Mouse (Mus musculus) kidney, postnatal 36 days (tissue): ENCODE measurements around the gene Olfr823.
"Not testable (repeated sequence)": the region's sequence is repeated elsewhere in the genome, so short reads cannot be mapped to it uniquely, and the experiment has no call there.

ENCODE experiments used
- DNase-seq, 2 experiments: peaks; one replicate each; pipeline ENCODE4 v3.0.0; 2021 to 2022; ENCODE audit warnings: mixed read lengths in 2 of 2

The Olfr823 gene

DNA sequence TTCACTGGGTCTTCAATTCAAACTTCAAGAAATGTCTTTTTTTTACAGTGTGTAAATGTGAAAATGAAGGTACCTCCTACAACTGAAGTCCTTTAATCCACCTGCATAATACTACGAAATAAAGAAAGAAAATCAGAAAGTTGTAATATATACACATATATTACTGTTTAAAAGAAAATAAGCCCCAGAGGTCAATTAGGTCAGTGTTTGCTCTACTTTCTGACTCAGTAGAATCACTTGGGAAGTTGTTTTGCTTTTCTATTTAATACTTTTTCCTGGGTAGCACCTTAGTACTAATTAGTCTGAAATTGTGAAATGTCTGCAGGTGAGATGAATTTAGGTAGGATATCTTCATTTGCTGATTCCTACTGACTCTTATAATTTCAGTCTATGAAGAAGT is at the start of gene Olfr823:
TSS of gene Olfr823 (minus strand) at position 101 of the 400 bp plus-strand sequence.
- DNase-seq = not testable (repeated sequence)

DNA sequence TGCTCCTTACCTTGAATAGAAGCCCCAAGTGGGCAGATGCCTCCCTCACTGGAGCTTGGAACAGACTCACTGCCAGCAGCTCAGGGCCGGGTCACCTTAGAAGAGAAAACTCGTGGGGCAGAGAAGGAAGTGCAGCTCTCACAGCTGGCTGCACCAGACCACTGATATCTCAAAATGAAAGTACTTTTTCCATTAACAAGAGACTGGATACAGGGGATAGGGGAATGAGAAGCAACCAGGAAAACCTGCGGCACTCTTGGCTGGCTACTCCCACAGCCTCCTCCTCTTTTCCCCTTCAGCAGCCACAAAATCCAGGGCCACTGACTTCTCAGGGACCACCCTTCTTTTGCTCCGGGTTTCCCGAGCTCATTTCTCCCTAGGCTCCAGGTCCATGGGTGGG is 28.9 kb upstream of the Olfr823 start:
- no peak for DNase-seq

DNA sequence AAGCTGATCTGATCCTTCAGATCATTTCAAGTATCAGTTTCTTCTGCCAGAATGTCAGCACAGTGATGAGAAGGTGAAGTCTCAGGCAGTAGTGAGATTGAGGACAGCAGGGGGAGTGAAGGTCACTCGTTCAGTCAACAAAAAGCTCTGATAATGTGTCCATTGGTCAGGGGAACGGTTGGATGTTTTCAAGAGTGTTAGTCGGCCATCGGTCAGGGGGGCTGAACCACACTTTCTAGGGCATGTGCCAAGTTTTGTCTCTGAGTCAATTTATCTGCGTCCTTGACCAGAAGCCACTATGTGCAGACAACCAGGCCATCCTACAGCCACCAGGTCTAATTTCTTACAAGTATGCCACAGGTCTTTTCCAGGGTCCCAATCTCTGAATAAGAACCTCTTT is 27.3 kb upstream of the Olfr823 start:
- DNase-seq = not testable (repeated sequence)

DNA sequence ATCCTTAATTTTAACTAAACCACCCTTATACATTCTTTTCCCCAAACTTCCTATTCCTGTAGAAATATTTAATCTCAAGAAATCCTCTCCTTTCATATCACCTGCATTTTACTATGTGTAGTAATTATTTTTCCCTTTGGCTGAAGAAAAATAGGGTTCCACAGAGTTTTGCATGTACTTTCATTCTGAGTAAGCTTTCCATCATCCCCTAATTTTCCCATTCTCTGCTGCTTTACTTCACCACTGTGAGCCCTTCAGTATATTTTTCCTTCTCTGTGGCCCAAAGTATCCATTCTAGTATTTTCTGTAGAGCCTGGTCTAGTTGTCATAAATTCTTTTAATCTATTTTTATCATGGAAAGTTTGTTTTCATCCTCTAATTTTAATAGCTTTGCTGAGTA is 19.6 kb upstream of the Olfr823 start:
- no peak for DNase-seq

DNA sequence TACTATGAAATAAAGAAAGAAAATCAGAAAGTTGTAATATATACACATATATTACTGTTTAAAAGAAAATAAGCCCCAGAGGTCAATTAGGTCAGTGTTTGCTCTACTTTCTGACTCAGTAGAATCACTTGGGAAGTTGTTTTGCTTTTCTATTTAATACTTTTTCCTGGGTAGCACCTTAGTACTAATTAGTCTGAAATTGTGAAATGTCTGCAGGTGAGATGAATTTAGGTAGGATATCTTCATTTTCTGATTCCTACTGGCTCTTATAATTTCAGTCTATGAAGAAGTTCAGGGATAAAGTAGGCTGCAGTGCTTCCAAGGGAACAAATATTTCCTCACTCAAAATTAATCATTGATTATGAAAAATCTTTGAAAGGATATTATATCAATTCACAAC is 14.7 kb upstream of the Olfr823 start, which contains the start of gene Olfr824:
TSS of gene Olfr824 (minus strand) at position 101 of the 400 bp plus-strand sequence.
- not testable (repeated sequence) for DNase-seq

DNA sequence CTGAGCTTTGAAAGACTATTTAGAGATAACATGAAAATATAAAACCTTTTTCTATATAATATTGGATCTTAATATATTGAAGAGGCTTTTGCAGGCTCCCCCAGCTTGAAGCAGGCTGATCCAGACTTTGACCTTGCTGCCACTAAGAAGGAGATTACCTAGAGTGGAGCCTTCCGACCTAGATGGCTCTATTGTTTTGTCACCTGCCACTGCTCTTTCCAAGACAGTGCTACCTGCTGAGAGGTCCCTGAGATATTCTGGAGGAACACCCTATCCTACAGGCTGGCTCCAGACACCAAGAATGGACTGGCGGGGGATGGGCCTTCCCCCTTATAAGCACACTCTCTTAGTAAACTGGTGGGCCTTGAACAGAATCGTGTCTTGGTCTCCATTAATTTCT is 862 bp upstream of the Olfr823 start:
- DNase-seq = not testable (repeated sequence)

DNA sequence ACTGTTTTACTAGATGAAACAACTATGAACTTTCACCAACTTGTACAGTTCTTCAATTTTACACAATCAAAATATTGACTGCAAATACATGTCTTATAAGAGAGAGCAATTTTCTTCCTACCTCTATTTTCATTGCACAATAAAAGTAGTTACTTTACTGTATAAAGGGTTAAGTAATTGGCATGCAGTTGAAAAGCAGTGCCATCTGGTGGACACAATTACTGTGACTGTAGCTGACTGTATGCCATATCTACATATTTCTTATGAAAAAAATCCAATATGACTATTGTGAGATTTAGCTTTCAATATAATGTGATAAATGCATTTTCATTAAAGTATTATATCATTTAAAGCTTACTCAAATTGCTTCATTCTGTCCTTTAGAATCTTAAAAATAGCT is 19.1 kb downstream of the Olfr823 start:
- peak in 1 of 2 experiments; percentile 10 for DNase-seq

DNA sequence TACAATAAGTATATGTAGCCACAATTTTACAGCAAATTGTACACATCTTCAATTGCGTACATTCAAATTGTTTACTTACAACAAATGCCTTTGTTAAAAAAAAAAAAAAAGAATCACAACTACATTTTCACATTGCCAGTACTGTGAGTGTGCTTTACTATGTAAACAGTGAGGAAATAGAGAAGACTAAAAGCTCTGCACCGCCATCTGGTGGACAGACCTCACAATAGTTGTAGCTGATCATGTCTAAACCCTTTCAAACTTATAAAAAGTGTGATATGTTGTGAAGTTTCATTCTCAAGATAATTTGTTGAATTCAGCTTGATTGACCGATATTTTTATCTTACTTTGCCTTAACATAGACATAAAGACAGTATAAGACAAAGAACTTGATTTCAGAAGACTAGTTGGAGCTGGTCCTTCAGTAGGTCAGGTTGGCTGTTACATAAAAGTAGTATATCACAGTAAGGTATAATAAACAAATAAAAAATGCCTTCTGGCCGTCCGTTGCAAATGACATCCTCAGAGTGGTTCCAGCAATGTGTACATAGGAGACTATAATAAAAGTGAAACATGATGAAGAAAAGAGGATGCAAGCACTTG is 22.2 kb downstream of the Olfr823 start:
- peak; percentile 18 to 81 for DNase-seq

DNA sequence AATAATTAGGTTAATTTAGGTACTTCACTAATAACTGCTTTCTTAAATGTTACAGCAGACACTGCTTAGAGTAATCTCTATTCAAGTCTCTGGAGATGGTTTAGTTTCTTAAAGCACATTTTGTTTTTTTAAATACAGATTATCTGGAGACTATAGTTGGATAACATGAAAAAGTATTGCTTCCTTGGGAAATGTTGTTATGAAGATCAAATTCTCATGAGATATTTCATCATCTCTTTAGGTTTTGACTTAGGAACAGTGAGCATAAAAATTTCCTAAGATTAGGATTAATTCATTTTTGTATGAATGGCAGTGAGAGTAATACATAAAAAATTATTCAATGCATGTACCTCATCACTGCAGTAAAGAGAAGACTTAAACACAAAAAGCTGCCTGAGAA is 44.3 kb downstream of the Olfr823 start, which contains the start of gene Olfr822:
TSS of gene Olfr822 (plus strand) at position 301 of the 400 bp plus-strand sequence.
- no peak for DNase-seq
